Mouse (Mus musculus): ENCODE data around the gene Trpm8.

The Trpm8 gene

GRCm38 (mm10) chr1:88277098-88277817, at the start of gene Trpm8, which contains the start of gene Hjurp:
TSS of gene Trpm8 (plus strand) at chr1:88277661.
TSS of gene Hjurp (minus strand) at chr1:88277633.
- in situ Hi-C loops (cut with MboI, MseI) = no loop called here

GRCm38 (mm10) chr1:88228121-88228520, 49.3 kb upstream of the Trpm8 start:
- in situ Hi-C loops (cut with MboI, MseI) = no loop called here

DNA sequence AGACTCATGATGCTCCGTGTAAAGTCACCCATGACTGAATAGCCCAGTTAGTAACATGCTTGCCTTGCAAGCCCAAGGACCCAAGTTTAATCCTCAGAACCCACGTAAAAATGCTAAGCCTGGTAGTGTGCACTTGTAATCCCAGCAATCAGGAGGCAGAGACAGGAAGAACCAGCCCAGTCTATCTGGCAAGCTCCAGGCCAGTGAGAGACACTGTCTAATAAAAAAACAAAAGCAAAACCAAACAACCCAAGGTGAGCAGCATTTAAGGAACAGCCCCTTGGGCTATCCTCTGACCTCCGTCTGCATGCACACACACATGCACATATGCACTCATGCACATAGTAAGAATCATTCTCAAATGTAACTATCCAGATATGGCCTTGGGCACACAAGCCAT, 47.9 kb upstream of the Trpm8 start:
- in situ Hi-C loops (cut with MboI, MseI) = no loop called here

GRCm38 (mm10) chr1:88229986-88230385, 47.5 kb upstream of the Trpm8 start:
- in situ Hi-C loops (cut with MboI, MseI) = no loop called here

- in situ Hi-C loops (cut with MboI, MseI) = no loop called here
Observed at GRCm38 (mm10) chr1:88230421-88230820, 47.0 kb upstream of the Trpm8 start.

- in situ Hi-C loops (cut with MboI, MseI) = no loop called here
Observed at GRCm38 (mm10) chr1:88230981-88231802, 46.3 kb upstream of the Trpm8 start.

DNA sequence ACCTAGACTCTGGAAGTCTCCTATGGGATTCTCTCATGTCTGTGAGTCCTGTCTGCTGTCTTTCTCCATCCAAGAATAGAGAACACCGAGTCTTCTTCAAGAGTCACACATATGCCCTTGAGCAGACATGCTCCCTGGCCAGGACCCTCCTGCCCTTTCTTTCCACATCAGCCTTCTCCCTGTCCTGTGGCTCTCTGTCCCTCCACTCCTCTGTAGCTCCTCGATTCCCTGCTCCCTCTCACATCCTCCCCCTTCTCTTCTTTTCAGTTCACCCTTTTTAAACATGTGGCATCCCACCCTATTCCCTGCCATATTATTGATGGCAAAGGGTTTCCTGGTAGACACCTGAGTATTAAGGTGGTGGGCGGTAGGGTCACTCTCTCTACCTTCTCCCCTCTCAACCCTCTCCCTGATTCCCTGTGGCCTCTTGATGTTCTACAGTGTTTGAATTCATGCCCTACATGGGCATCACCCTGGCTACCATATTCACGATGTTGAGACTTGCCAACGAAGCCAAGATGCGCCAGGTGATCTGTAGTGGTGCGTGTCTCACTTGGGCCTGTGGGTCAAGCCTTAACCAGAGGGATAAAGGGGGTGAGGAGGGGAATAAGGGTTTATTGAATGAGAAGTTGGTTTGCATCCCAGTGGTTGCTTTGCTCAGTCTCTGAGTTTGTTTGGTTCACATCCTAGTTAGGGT, 45.5 kb upstream of the Trpm8 start:
- in situ Hi-C loops (cut with MboI, MseI) = no loop called here

- in situ Hi-C loops (cut with MboI, MseI) = no loop called here
Observed at GRCm38 (mm10) chr1:88232664-88233380, 44.6 kb upstream of the Trpm8 start.

DNA sequence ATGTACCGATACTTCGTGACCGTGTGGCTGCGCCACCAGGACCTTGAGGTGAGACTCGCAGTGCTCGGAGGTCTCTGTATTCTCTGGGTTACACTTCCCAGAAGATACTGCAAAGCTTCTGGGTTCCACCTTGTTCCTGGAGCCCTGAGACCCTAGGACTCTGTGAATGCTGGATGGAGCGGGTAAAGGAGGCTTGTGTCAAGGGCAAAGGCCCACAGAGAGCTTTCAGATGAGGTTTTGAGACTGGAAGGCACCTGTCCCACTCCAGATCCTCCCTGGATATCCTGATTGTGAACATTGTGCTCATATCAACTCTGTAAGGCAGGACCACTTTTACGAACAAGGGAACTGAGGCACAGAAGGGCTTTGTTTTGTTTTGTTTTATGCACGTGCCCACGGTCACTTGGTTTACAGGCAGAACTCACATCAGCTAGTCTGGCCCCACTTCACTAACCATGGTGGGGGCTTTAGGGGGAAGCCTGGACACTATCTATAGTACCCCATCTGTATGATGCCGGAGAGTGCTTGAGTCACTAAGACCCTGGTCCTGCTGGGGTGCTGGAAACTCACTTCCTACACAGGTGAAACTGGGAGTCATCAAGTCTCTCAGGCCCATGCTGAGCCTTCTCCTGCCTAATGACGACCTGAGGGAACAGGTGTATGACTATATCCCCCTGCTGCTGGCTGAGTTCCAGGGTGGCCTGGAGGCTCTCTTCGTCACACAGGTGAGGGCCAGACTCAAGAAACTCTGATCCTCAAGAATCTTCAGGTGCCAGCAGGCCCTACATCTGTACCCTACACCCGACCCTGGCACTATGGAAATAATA, 43.8 kb upstream of the Trpm8 start:
- in situ Hi-C loops (cut with MboI, MseI) = no loop called here

- in situ Hi-C loops (cut with MboI, MseI) = no loop called here
Observed at GRCm38 (mm10) chr1:88234248-88234610, 43.2 kb upstream of the Trpm8 start.

- in situ Hi-C loops (cut with MboI, MseI) = no loop called here
Observed at GRCm38 (mm10) chr1:88234646-88235045, 42.8 kb upstream of the Trpm8 start.

DNA sequence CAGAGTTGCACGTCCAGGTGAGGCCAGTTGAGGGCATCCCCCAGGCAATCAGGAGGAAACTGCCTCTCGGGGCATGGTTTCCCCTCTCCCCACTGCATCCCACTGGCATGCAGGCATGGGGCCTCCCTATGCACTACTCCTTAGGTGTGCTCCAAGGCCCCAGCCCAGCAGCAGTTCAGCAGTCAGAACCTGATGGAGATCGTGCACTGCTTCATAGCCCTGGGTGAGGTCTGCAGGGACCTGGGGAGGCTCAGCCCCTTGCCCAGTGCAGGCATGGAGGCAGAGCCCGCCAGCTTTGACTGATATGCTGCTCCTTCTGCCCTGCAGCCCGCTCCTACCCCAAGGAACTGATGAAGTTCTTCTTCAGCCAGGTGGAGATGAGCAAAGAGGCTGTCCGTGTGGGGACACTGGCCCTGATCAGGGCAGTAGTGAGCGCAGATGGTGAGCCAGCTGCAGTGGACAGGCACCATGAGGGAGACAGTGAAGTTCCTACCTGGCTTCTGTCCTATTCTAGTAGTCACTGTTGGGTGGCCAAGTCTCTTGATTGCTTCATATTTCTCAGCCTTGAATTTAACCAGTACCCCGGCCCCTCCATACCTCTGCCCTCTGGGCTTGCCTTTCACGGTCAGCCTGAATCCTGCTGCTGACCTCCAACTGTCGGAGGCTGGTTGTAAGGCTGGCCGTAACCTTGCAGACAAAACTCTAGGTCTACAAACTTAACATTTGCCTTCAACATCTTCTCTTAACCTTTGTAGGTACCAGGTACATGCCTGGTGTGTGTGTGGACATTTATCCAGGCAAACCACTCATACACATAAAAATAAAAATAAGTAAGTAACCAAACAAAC, 42.2 kb upstream of the Trpm8 start:
- in situ Hi-C loops (cut with MboI, MseI) = no loop called here

DNA sequence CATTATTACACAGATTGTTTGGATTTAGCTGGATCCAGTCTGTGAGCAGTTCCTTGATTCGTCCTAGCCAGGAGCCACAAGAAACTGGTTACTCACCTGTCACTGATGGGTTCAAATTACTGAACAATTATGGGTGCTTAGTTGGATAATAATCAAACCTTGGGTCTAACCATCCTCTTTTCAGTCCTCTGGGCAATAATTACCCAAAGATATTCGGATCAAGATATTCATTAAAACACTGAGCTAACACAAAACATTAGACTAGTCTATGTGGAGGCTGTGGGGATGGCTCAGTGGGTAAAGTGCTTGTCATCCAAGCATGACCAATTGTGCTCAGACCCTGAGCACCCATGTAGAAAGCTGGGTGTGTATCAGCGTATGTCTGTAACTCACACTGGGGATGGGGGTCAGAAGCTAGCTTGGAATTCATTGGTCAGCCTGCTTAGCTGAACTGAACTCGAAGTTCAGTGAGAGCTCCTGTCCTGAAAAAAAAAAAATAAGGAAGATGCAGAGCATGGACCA, 41.5 kb upstream of the Trpm8 start:
- in situ Hi-C loops (cut with MboI, MseI) = no loop called here

DNA sequence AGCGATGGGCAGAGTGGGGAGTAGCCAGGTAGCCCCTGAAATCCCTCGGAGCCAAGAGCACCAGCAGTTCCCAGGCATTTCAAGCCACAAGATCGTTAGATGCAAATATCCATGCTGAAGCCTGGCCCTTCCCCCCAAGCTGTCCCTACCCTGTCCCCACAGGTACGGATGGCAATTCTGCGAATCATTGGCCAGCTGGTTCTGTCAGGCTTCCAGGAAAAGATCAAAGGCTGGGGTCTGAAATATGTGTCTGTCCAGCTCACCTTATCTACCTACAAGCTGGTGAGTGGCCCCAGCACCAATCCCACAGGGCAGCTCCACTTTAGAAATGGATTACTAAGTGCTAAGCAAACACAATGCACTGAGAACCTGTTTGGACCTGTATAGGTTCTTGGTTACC, 40.1 kb upstream of the Trpm8 start:
- in situ Hi-C loops (cut with MboI, MseI) = no loop called here

DNA sequence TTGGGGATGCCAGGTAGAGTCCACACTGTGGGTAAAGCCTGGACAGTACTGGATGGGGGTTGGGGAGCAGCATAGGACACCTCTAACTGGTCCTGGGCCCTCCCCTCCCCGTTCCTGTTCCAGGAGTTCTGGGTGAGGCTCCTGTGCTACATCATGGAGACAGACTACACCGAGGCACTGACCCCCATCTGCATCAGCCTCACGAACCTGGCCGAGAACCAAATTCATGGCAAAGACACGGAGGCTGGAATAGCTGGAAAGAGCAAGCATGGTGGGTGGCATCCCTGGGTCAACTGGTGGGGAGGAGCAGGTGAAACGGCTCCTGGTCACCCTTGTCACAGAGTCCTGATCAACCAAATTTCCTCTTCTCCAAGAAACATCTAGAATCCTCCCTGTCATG, 38.7 kb upstream of the Trpm8 start:
- in situ Hi-C loops (cut with MboI, MseI) = no loop called here

DNA sequence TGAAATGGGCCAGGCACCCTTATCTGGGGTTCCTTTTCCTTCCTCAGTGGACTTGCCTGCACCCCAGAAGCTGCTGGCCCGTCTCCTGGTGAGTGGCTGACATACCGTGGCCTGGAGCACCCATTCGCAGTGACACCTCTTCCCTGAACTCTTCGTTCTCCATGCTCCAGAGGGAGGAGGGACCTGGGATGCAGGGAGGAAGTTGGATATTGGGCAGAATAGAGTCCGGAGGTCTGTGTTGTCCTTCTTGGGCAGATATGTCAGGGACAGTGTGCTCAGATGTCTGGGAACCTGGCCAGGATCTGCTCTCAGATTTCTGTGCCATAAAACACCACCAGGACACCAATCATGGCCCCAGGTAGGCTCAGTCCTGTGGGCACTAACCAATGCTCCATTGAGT, 37.4 kb upstream of the Trpm8 start:
- in situ Hi-C loops (cut with MboI, MseI) = no loop called here

DNA sequence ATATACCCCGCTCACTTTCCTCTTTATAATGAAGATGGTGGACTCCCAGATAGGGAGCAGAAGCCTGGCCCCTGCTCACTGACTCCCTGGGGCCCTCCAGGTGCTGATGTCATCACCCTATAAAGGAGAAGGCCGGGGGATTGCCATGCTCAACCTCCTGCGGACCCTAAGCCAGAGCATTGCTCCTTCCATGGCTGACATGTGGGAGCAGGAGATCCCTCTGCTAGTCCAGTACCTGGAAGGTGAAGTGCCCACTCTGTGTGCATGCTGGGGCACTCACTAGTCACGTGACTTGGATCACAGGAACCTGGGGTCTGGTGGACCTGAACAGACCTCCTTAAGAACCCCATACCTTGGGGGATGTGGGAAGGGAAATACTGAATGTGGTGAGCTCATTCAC, 36.9 kb upstream of the Trpm8 start:
- in situ Hi-C loops (cut with MboI, MseI) = no loop called here

DNA sequence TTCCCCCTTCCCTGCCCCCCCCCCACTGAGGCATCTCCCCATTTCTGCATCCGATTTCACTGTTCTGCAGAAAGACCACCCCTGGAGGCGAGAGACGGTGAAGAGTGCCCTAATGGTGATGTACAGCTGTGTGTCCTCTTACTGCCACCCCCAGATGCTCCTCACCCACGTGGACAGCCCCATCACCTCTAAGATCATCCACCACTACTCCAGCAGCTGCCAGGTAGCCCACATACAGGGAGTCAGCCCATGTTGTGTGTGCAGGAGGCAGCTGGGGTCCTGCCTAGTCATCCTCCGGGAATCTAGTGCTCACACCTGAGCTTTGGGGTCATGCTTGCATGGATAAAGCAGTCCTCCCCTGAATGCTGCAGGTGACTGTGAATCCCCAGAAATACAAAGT, 33.6 kb upstream of the Trpm8 start:
- in situ Hi-C loops (cut with MboI, MseI) = no loop called here

DNA sequence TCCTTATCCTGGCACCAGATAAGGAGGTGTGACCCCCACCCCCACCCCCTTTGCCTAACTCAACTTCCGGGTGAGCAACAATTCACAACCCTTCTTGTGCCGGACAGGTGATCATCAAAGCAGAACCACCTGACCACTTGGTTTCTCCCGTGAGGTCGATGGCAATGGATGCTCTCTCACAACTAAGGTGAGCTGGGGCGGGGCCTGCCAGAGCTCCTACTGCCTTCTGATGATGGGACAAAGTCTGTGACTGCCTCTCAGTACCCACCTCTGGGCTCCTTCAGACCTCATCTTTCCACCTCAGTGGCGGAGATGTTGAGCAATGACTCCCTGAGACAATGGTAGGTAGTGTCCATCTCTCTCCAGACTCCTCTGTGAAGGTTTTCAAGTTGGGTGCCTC, 31.6 kb upstream of the Trpm8 start:
- in situ Hi-C loops (cut with MboI, MseI) = no loop called here

DNA sequence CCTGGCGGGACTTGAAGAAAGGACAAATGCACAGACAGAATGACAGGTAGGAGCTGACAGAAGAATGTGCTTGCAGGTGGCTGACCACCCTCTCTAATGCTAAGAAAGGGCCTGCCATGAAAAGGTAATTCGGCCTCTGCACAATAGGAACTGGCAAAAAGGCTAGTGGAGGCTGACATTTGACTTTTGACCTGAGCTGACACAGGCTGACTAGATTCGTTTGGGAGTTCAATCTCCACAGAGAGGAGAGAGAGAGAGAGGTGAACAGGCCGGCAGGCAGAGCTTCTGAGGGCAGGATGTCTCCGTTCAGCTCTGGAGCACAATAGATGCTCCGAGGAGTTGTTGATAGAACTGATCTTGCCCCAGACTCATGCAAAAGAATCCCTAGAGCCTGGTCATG, 31.1 kb upstream of the Trpm8 start:
- in situ Hi-C loops (cut with MboI, MseI) = no loop called here

Measured in T-helper 1 cell (primary cell).